Mouse (Mus musculus) neural tube, embryonic 13.5 days (tissue): ENCODE results near the gene Crybb1. TPM values are rescaled to one million over a fixed set of nuclear protein-coding genes. Genes with fewer than 3 reads are reported as not detected.

Experiments used
- ATAC-seq: fragments of 200-750 bp; cut with Nextera tagmentation; 2 replicates; pipeline ENCODE4 v1.8.0; 2017; ENCODE audit warnings: low read depth, mild to moderate bottlenecking, moderate TSS enrichment, moderate library complexity
- H3K27ac ChIP-seq: fragments of 300-500 bp; sonication (generic); replicated peaks from 2 replicates; pipeline ENCODE4 v1.5.1; 2015; ENCODE audit warnings: moderate library complexity, mild to moderate bottlenecking, inconsistent platforms
- H3K27me3 ChIP-seq: fragments of 300-500 bp; sonication (generic); 2 replicates; pipeline ENCODE4 v1.6.1; 2015; ENCODE audit warnings: mild to moderate bottlenecking, inconsistent platforms
- H3K36me3 ChIP-seq: fragments of 300-500 bp; sonication (generic); 2 replicates; pipeline ENCODE4 v1.6.1; 2015; ENCODE audit warnings: mild to moderate bottlenecking, inconsistent platforms
- H3K4me1 ChIP-seq: fragments of 300-500 bp; sonication (generic); replicated peaks from 2 replicates; pipeline ENCODE4 v1.6.1; 2015; ENCODE audit warnings: inconsistent platforms
- H3K4me2 ChIP-seq: fragments of 300-500 bp; sonication (generic); 2 replicates; pipeline ENCODE4 v1.6.1; 2015; ENCODE audit warnings: inconsistent platforms, mild to moderate bottlenecking, moderate library complexity
- H3K4me3 ChIP-seq: fragments of 300-500 bp; sonication (generic); 2 replicates; pipeline ENCODE4 v1.5.1; 2015; ENCODE audit warnings: mild to moderate bottlenecking, inconsistent platforms
- H3K9ac ChIP-seq: fragments of 300-500 bp; sonication (generic); 2 replicates; pipeline ENCODE4 v1.6.1; 2015; ENCODE audit warnings: moderate library complexity, mild to moderate bottlenecking, inconsistent platforms
- H3K9me3 ChIP-seq: fragments of 300-500 bp; sonication (generic); 2 replicates; pipeline ENCODE4 v1.6.1; 2016; ENCODE audit warnings: inconsistent platforms
- WGBS: fragments of 180-500 bp; shearing (Covaris S2); methylation state at CpG from one replicate; pipeline ENCODE4 v1.1.7; 2015; 5-methylcytosine and 5-hydroxymethylcytosine counted together
- polyA plus RNA-seq: library from polyadenylated mRNA; unstranded; fragments of >200 nt; fragmentation: Nextera tagmentation; extraction: Ambion mirVana; gene quantifications from 2 replicates; pipeline ENCODE4 v1.2.1, GENCODE M21; 2015

Crybb1 gene
- polyA plus RNA-seq, 1 experiment from 2014 or later = 7.6 TPM

GRCm38 (mm10) chr5:112301694-112302093, 46.1 kb downstream of the Crybb1 start:
- H3K27me3 ChIP-seq = no peaks in the 10 kb centered on the region
- no peaks in the 10 kb centered on the region for H3K9me3 ChIP-seq
- H3K36me3 ChIP-seq = no peaks in the 10 kb centered on the region
- H3K9ac ChIP-seq = no peak overlapping the region
- ATAC-seq = no peak
- H3K4me3 ChIP-seq = no peak overlapping the region
- no peak overlapping the region for H3K4me2 ChIP-seq
- peaks cover 22% of the 10 kb centered on the region for H3K4me1 ChIP-seq
- no peak overlapping the region for H3K27ac ChIP-seq
- 80% methylated on average over 4 of the region's 4 CpGs for WGBS

GRCm38 (mm10) chr5:112302310-112302709, 46.7 kb downstream of the Crybb1 start:
- WGBS = 83% methylated on average over 5 of the region's 5 CpGs
- ATAC-seq = no peak
- Histone ChIP-seq H3K4me1 (peaks cover 16% of the 10 kb centered on the region), H3K9ac (no peak overlapping the region), H3K4me2 (no peak overlapping the region), H3K27me3 (no peaks in the 10 kb centered on the region), H3K27ac (no peak overlapping the region), H3K9me3 (no peaks in the 10 kb centered on the region), H3K36me3 (peaks cover 5% of the 10 kb centered on the region), H3K4me3 (no peak overlapping the region)

- Histone ChIP-seq H3K4me2 (no peak overlapping the region), H3K36me3 (peaks cover 39% of the 10 kb centered on the region), H3K9ac (no peak overlapping the region), H3K4me1 (peaks cover 16% of the 10 kb centered on the region), H3K27me3 (no peaks in the 10 kb centered on the region), H3K9me3 (no peaks in the 10 kb centered on the region), H3K27ac (no peak overlapping the region), H3K4me3 (no peak overlapping the region)
- 63% methylated on average over 5 of the region's 5 CpGs for WGBS
- no peak for ATAC-seq
Measured at GRCm38 (mm10) chr5:112305842-112306241, 50.2 kb downstream of the Crybb1 start.

- Histone ChIP-seq H3K4me2 (no peak overlapping the region), H3K9me3 (no peaks in the 10 kb centered on the region), H3K27me3 (no peaks in the 10 kb centered on the region), H3K27ac (no peak overlapping the region), H3K36me3 (peaks cover 71% of the 10 kb centered on the region), H3K9ac (no peak overlapping the region), H3K4me3 (no peak overlapping the region), H3K4me1 (no peaks in the 10 kb centered on the region)
- WGBS = 54% methylated on average over 11 of the region's 11 CpGs
- ATAC-seq = no peak
Measured at GRCm38 (mm10) chr5:112313222-112313885, 57.7 kb downstream of the Crybb1 start.

- Histone ChIP-seq H3K4me2 (no peak overlapping the region), H3K9ac (no peak overlapping the region), H3K27ac (0 out of 2 replicates have a peak overlapping the region, but pooled peaks have one; percentile 5), H3K4me1 (no peaks in the 10 kb centered on the region), H3K36me3 (peaks cover 42% of the 10 kb centered on the region), H3K4me3 (no peak overlapping the region), H3K9me3 (no peaks in the 10 kb centered on the region), H3K27me3 (no peaks in the 10 kb centered on the region)
- ATAC-seq = no peak
- 84% methylated on average over 5 of the region's 5 CpGs for WGBS
Measured at GRCm38 (mm10) chr5:112316468-112316867, 60.9 kb downstream of the Crybb1 start.

GRCm38 (mm10) chr5:112317328-112317727, 61.7 kb downstream of the Crybb1 start:
- Histone ChIP-seq H3K9me3 (no peaks in the 10 kb centered on the region), H3K4me1 (no peaks in the 10 kb centered on the region), H3K27ac (0 out of 2 replicates have a peak overlapping the region, but pooled peaks have one; percentile 5), H3K36me3 (peaks cover 36% of the 10 kb centered on the region), H3K4me2 (no peak overlapping the region), H3K4me3 (no peak overlapping the region), H3K27me3 (no peaks in the 10 kb centered on the region), H3K9ac (no peak overlapping the region)
- ATAC-seq = no peak
- 63% methylated on average over 5 of the region's 5 CpGs for WGBS

Other genes with a start within 250 kb of the Crybb1 start
- 3.4 and 4.0 TPM in 2 replicates for gene Cryba4, start 3.3 kb upstream of the Crybb1 start, polyA plus RNA-seq
- 28.9 and 29.5 TPM in 2 replicates for gene Tpst2, start 20.9 kb downstream of the Crybb1 start, polyA plus RNA-seq
- gene Tfip11, start 70.5 kb downstream of the Crybb1 start, polyA plus RNA-seq = 29.7 and 34.2 TPM in 2 replicates
- 53.9 and 54.4 TPM in 2 replicates for gene Srrd, start 87.2 kb downstream of the Crybb1 start, polyA plus RNA-seq
- 37.6 and 37.8 TPM in 2 replicates for gene Hps4, start 87.3 kb downstream of the Crybb1 start, polyA plus RNA-seq
- 0.08 and 0.26 TPM in 2 replicates for gene Gm6583, start 100.2 kb downstream of the Crybb1 start, polyA plus RNA-seq
- gene Asphd2, start 139.1 kb downstream of the Crybb1 start, polyA plus RNA-seq = 52.4 and 69.6 TPM in 2 replicates
- 0.62 and 0.93 TPM in 2 replicates for gene Gm6588, start 193.6 kb downstream of the Crybb1 start, polyA plus RNA-seq